Mouse (Mus musculus) thymus, adult 2 months (tissue): ENCODE measurements around the gene Saysd1. TPM values are rescaled to one million over a fixed set of nuclear protein-coding genes. Genes with fewer than 3 reads are reported as not detected.

Experiments
- DNase-seq: peaks from one replicate; pipeline ENCODE4 v3.0.0; 2021
- H3K27ac ChIP-seq: fragments of 200-500 bp; 2 replicates; pipeline ENCODE4 v1.5.1; 2012; ENCODE audit warnings: low read length, control low read depth; ENCODE audit not compliant: control insufficient read depth, insufficient read depth
- H3K27me3 ChIP-seq: fragments of 200-500 bp; 2 replicates; pipeline ENCODE4 v1.6.1; 2012; ENCODE audit warnings: mild to moderate bottlenecking, low read length, moderate library complexity, mixed read lengths; ENCODE audit not compliant: control insufficient read depth, insufficient read depth
- H3K36me3 ChIP-seq: fragments of 200-500 bp; 2 replicates; pipeline ENCODE4 v1.6.1; 2012; ENCODE audit warnings: mild to moderate bottlenecking, low read length, moderate library complexity; ENCODE audit not compliant: control insufficient read depth, insufficient read depth
- H3K4me1 ChIP-seq: fragments of 200-500 bp; replicated peaks from 2 replicates; pipeline ENCODE4 v1.6.1; 2012; ENCODE audit warnings: low read length; ENCODE audit not compliant: control insufficient read depth, insufficient read depth
- H3K4me3 ChIP-seq: fragments of 200-500 bp; 2 replicates; pipeline ENCODE4 v1.5.1; 2012; ENCODE audit warnings: mild to moderate bottlenecking, low read length, control low read depth, moderate library complexity; ENCODE audit not compliant: control insufficient read depth, insufficient read depth
- CTCF ChIP-seq: fragments of 200-500 bp; IDR thresholded peaks from 2 replicates; pipeline ENCODE4 v1.5.1; 2012; ENCODE audit warnings: mild to moderate bottlenecking, control low read depth, low read length, moderate library complexity, borderline replicate concordance; ENCODE audit not compliant: control insufficient read depth, poor library complexity, insufficient read depth; ENCODE audit errors: extremely low read depth
- POLR2A ChIP-seq: fragments of 200-500 bp; IDR thresholded peaks from 2 replicates; pipeline ENCODE4 v1.6.1; 2012; ENCODE audit warnings: mild to moderate bottlenecking, low read length, control low read depth, moderate library complexity; ENCODE audit not compliant: control insufficient read depth, poor library complexity, insufficient read depth; ENCODE audit errors: extremely low read depth
- WGBS: fragments of 180-500 bp; shearing (Covaris S2); methylation state at CpG from one replicate; pipeline ENCODE4 v1.1.7; 2018; 5-methylcytosine and 5-hydroxymethylcytosine counted together
- polyA plus RNA-seq: library from polyadenylated mRNA; depleted of rRNA; stranded (reverse); fragments of >200 nt; gene quantifications from 2 replicates; pipeline ENCODE4 v1.2.3, GENCODE M21; 2012

Saysd1 gene
- polyA plus RNA-seq, 1 experiment, result 14.6 TPM

DNA sequence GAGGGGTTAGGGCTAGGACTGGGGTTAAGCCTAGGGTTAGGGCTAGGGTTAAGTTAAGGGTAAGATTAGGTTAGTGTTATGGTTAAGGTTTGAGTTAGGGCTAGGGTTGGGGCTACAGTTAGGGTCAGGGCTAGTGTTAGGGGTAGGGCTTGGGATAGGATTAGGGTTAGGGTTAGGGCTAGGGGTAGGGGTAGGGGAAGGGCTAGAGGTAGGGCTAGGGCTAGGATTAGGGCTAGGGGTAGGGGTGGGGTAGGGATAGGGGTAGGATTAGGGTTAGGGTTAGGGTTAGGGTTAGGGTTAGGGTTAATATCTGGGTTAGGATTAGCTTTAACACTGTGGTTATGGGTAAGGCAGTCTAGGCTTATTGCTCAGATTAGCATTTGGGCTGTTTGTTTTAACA, 73.6 kb downstream of the Saysd1 start:
- Histone ChIP-seq H3K36me3 (no peaks in the 10 kb centered on the region), H3K4me3 (no peak overlapping the region), H3K27ac (no peak overlapping the region), H3K27me3 (no peaks in the 10 kb centered on the region), H3K4me1 (no peaks in the 10 kb centered on the region)
- no peak for TF ChIP-seq POLR2A
- TF ChIP-seq CTCF, result no peak
- no peak for DNase-seq

- no peaks in the 10 kb centered on the region for H3K36me3 ChIP-seq
- H3K27me3 ChIP-seq, result no peaks in the 10 kb centered on the region
- no peak for TF ChIP-seq POLR2A
- TF ChIP-seq CTCF, result no peak
- no peak overlapping the region for H3K4me3 ChIP-seq
- peaks cover 1% of the 10 kb centered on the region; the same call in 1 of the 2 replicates for H3K4me1 ChIP-seq
- DNase-seq, result no peak
- 85% methylated on average over 2 of the region's 2 CpGs for whole genome bisulfite sequencing
- no peak overlapping the region for H3K27ac ChIP-seq
Measured at GRCm38 (mm10) chr14:20048481-20048835, 89.9 kb downstream of the Saysd1 start.

DNA sequence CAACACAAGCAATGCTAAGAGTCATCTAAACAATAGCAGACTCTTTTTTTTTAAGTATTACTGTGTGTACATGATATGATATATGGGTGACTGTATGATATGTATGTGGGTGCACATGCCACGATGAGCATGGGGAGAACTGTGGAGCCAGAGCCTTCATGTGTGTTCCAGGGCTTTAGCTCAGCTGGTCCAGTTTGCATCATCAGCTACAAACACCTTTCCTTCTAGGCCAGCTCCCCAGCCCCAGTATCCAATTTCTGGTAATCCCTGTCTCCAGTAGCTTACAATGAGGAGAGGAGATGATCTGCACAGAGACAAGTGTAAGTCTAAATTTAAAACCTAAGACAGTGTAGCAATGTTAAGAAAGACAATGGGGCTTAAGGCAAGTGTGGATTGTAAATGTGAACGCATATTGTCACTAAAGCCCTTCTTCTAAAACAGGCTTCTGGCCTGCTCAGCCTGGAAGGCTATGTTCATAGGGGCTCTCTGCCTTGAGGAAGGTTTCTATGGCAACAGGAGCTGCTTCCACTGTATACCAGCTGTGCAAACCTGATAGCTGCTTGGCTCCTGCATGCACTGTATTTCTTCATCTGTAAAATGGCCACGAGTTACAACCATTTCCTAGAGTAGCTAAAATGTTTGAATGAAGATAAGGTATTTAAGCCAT, 90.4 kb downstream of the Saysd1 start:
- H3K27ac ChIP-seq, result no peak overlapping the region
- no peak overlapping the region for H3K4me3 ChIP-seq
- H3K27me3 ChIP-seq, result no peaks in the 10 kb centered on the region
- peaks cover 6% of the 10 kb centered on the region; the same call in 1 of the 2 replicates for H3K4me1 ChIP-seq
- H3K36me3 ChIP-seq, result no peaks in the 10 kb centered on the region
- DNase-seq, result no peak
- no peak for TF ChIP-seq POLR2A
- TF ChIP-seq CTCF, result no peak
- 90% methylated on average over 3 of the region's 3 CpGs for WGBS

DNA sequence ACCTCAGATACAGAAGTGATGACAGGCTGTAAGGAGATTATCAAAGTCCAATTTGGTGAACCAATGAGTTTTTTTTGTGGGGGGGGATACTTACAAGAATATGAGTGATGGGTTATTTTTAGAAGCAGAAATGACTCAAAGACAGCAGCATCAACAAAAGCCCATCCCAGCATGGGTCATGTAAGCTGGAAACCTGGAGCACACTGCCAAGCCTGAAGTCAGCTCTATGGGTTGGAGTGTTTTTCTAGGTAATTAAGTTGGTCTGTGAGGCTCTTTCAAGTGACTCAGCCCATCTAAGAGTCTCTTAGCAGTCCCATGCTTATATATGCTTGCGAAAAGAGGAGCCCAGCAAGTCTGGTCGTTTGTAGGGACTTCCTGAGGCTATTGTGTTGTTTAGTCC, 91.0 kb downstream of the Saysd1 start:
- DNase-seq, result no peak
- 76% methylated on average over 2 of the region's 2 CpGs for WGBS
- Histone ChIP-seq H3K27me3 (no peaks in the 10 kb centered on the region), H3K36me3 (no peaks in the 10 kb centered on the region), H3K4me1 (peaks cover 6% of the 10 kb centered on the region; the same call in 1 of the 2 replicates), H3K27ac (no peak overlapping the region), H3K4me3 (no peak overlapping the region)
- no peak for TF ChIP-seq POLR2A
- TF ChIP-seq CTCF, result no peak

- Histone ChIP-seq H3K4me1 (peaks cover 11% of the 10 kb centered on the region), H3K27ac (no peak overlapping the region), H3K36me3 (no peaks in the 10 kb centered on the region), H3K4me3 (no peak overlapping the region), H3K27me3 (no peaks in the 10 kb centered on the region)
- TF ChIP-seq CTCF (no peak), POLR2A (no peak)
- 100% methylated on average over 1 of the region's 1 CpGs for WGBS
- DNase-seq, result no peak
Measured at GRCm38 (mm10) chr14:20044036-20044435, 94.3 kb downstream of the Saysd1 start.

DNA sequence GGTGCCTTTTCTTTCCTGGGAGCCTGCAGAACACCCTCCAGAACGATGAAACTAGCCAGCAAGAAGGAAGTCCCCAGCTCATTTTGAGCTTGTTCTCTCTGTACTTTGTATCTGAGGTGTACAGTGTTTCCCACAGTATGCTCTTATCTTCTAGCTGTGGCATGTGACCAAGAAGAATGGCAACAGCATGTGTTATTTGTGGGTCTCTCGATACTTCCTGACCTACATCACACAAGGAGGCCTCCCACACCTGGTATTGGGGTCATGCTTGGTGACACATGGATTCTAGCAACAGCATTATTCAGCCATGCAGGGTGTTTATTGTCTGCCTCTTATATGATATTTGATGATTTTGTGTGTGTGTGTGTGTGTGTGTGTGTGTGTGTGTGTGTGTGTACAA, 96.5 kb downstream of the Saysd1 start:
- peak; percentile 39 for DNase-seq
- H3K36me3 ChIP-seq, result no peaks in the 10 kb centered on the region
- TF ChIP-seq POLR2A, result no peak
- TF ChIP-seq CTCF, result no peak
- H3K4me3 ChIP-seq, result no peak overlapping the region
- no peaks in the 10 kb centered on the region for H3K27me3 ChIP-seq
- WGBS, result 4% methylated on average over 2 of the region's 2 CpGs
- H3K27ac ChIP-seq, result peak overlapping the region; percentile 77
- peaks cover 11% of the 10 kb centered on the region for H3K4me1 ChIP-seq

DNA sequence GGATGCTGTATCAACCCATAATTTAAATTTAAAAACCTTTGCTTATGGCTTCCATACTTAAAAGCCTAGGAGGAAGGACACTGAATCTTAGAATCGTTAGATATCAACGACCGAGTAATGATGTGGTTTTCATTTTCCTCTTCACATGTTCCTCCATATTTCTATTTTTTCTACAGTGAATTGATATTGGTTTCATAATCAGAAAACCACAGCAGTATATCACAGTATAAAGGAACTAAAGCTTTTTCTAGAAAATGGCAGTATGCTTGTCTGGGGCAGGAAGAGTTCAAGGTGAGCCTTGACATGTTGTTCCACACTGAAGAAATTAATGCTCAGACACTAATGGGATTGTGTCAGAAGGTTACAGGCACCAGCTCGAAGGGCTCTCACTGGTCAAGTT, 97.4 kb downstream of the Saysd1 start:
- Histone ChIP-seq H3K27ac (no peak overlapping the region; the same call in 1 of the 2 replicates), H3K27me3 (no peaks in the 10 kb centered on the region), H3K36me3 (no peaks in the 10 kb centered on the region), H3K4me3 (no peak overlapping the region), H3K4me1 (peaks cover 11% of the 10 kb centered on the region)
- DNase-seq, result no peak
- WGBS, result 33% methylated on average over 4 of the region's 4 CpGs
- no peak for TF ChIP-seq POLR2A
- TF ChIP-seq CTCF, result no peak
